Mouse (Mus musculus) heart, postnatal 0 days (tissue): Measurements from ENCODE around the gene Slc25a26. TPM values are rescaled to one million over a fixed set of nuclear protein-coding genes. Genes with fewer than 3 reads are reported as not detected.

Source experiments
- ATAC-seq: fragments of 200-750 bp; cut with Nextera tagmentation; 2 replicates; pipeline ENCODE4 v1.8.0; 2017; ENCODE audit warnings: low read depth, moderate number of reproducible peaks, moderate library complexity; ENCODE audit not compliant: insufficient read depth
- DNase-seq: peaks from one replicate; pipeline ENCODE4 v3.0.0-alpha.2; 2016; ENCODE audit warnings: low spot score
- H3K27ac ChIP-seq: fragments of 300-500 bp; sonication (generic); 2 replicates; pipeline ENCODE4 v1.5.1; 2014; ENCODE audit warnings: low read depth, mild to moderate bottlenecking
- H3K27me3 ChIP-seq: fragments of 300-500 bp; sonication (generic); 2 replicates; pipeline ENCODE4 v1.6.1; 2014; ENCODE audit warnings: low read length, mixed read lengths; ENCODE audit not compliant: control insufficient read depth, insufficient read depth
- H3K36me3 ChIP-seq: fragments of 300-500 bp; sonication (generic); replicated peaks from 2 replicates; pipeline ENCODE4 v1.6.1; 2014; ENCODE audit warnings: low read length, mixed read lengths; ENCODE audit not compliant: control insufficient read depth, insufficient read depth
- H3K4me1 ChIP-seq: fragments of 300-500 bp; sonication (generic); 2 replicates; pipeline ENCODE4 v1.6.1; 2014; ENCODE audit warnings: antibody characterized with exemption; ENCODE audit not compliant: control insufficient read depth, insufficient read depth
- H3K4me2 ChIP-seq: fragments of 300-500 bp; sonication (generic); 2 replicates; pipeline ENCODE4 v1.6.1; 2014; ENCODE audit warnings: low read depth, mild to moderate bottlenecking, low read length, moderate library complexity
- H3K4me3 ChIP-seq: fragments of 300-500 bp; sonication (generic); 2 replicates; pipeline ENCODE4 v1.5.1; 2014; ENCODE audit warnings: low read depth, low read length
- H3K9ac ChIP-seq: fragments of 300-500 bp; sonication (generic); replicated peaks from 2 replicates; pipeline ENCODE4 v1.6.1; 2014; ENCODE audit warnings: low read depth, low read length, mixed read lengths
- H3K9me3 ChIP-seq: fragments of 300-500 bp; sonication (generic); replicated peaks from 2 replicates; pipeline ENCODE4 v1.6.1; 2016; ENCODE audit warnings: low read length; ENCODE audit not compliant: control insufficient read depth
- CTCF ChIP-seq: IDR thresholded peaks from 2 replicates; pipeline ENCODE4 v1.5.1; 2016; ENCODE audit warnings: antibody characterized with exemption, control low read depth, low read depth
- EP300 ChIP-seq: IDR thresholded peaks from 2 replicates; pipeline ENCODE4 v1.6.1; 2016; ENCODE audit warnings: antibody characterized with exemption, low read depth
- WGBS: fragments of 180-500 bp; shearing (Covaris S2); extraction: QIAGEN DNeasy Blood & Tissue Kit; methylation state at CpG from one replicate; pipeline ENCODE4 v1.1.7; 2014; 5-methylcytosine and 5-hydroxymethylcytosine counted together
- polyA plus RNA-seq: library from polyadenylated mRNA; unstranded; fragments of >200 nt; fragmentation: Nextera tagmentation; extraction: Ambion mirVana; gene quantifications from 2 replicates; pipeline ENCODE4 v1.2.1, GENCODE M21; 2015
- total RNA-seq: library from RNA; depleted of rRNA; stranded (reverse); fragments of >200 nt; gene quantifications from 2 replicates; pipeline ENCODE4 v1.2.3, GENCODE M21; 2014; ENCODE audit warnings: low replicate concordance

The Slc25a26 gene
- total and polyA plus RNA-seq, 2 experiments from 2014 or later = 13.4 to 17.9 TPM

DNA sequence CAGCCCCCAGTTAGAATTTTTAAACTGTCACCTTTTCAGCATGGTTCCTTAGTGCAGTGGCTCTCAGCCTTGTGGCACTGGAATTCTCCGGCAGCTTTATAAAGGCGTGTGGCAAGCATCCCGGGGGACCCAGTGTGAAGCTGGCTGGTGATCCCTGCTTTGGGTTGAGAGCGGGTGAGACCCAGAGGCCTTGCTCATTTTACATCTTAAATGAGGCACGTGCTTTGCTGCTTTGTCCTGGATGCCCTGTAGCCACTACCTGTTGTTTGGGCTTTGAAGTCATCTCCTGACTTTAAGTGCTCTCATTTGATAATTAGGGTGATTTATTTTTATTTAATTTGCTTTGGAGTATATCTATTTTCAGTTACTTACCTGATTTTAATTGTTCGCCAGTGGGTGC, 7.8 kb downstream of the Slc25a26 start:
- Histone ChIP-seq H3K4me2 (no peak overlapping the region), H3K27me3 (no peaks in the 10 kb centered on the region), H3K36me3 (peaks cover 3% of the 10 kb centered on the region), H3K27ac (no peak overlapping the region), H3K9ac (no peak overlapping the region), H3K9me3 (no peaks in the 10 kb centered on the region), H3K4me3 (no peak overlapping the region), H3K4me1 (no peaks in the 10 kb centered on the region)
- TF ChIP-seq EP300 = no peak
- TF ChIP-seq CTCF = no peak
- DNase-seq (no peak), ATAC-seq (no peak)
- 80% methylated on average over 6 of the region's 6 CpGs for WGBS

DNA sequence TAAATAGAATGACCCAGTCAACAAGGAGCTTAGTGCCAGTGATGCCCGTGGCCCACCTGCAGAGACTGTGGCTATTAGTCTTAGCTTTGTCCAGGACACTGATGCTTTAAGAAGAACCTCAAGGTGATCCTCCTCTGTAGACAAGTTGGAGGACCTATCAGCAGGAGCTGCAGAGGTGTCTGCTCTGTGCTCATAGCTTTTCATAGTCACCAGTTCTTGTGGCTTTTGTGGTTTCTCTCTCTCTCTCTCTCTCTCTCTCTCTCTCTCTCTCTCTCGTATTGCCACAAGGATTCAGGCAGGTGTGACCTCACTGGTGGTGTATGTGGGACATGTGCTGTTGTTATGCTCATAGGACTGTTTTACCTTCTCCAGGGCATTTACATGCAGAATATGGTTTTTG, 8.7 kb downstream of the Slc25a26 start:
- Histone ChIP-seq H3K4me3 (no peak overlapping the region), H3K4me1 (no peaks in the 10 kb centered on the region), H3K36me3 (peaks cover 3% of the 10 kb centered on the region), H3K9me3 (no peaks in the 10 kb centered on the region), H3K27ac (no peak overlapping the region), H3K27me3 (no peaks in the 10 kb centered on the region), H3K4me2 (no peak overlapping the region), H3K9ac (no peak overlapping the region)
- no peak for ATAC-seq
- no peak for TF ChIP-seq EP300
- TF ChIP-seq CTCF = no peak
- DNase-seq = no peak
- WGBS = 60% methylated on average over 2 of the region's 2 CpGs

DNA sequence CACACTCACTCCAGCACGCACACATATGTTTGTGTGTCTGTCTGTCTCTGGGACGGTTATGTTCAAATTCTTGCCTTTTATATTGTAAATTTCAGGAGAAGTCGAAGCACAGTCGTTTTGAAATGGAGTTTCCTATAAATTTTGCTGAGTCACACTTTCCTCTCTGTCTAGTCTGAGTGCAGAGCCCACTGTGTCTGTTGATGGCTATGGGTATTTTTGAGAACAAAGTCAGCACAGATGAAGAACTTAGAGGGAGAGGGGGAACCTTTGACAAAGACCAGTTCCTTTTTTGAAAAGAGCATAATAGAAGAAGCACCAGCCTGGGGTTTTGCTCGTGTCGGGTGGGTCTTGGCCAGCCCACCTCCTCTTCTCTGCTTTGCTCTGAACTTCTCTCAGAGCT, 9.1 kb downstream of the Slc25a26 start:
- H3K9me3 ChIP-seq = no peaks in the 10 kb centered on the region
- H3K36me3 ChIP-seq = peaks cover 3% of the 10 kb centered on the region
- TF ChIP-seq EP300 = no peak
- TF ChIP-seq CTCF = no peak
- H3K9ac ChIP-seq = no peak overlapping the region
- H3K4me3 ChIP-seq = no peak overlapping the region
- 74% methylated on average over 6 of the region's 6 CpGs for WGBS
- no peaks in the 10 kb centered on the region for H3K4me1 ChIP-seq
- no peaks in the 10 kb centered on the region for H3K27me3 ChIP-seq
- no peak for ATAC-seq
- no peak overlapping the region for H3K27ac ChIP-seq
- no peak overlapping the region for H3K4me2 ChIP-seq
- DNase-seq = no peak

DNA sequence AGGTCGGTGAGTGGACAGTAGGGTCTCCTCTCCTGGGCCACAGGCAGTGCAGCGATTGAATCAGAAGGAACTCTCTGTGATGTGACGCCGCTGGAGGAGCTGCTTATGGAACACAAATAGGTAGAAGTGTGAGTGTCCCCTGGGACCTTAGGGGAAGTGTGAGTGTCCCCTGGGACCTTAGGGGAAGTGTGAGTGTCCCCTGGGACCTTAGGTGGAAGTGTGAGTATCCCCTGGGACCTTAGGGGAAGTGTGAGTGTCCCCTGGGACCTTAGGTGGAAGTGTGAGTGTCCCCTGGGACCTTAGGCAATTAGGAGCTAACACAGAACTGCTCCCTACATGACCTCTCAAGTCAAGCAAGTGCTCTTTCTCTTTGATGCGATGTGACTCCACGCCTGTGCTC, 18.0 kb downstream of the Slc25a26 start:
- no peaks in the 10 kb centered on the region for H3K4me1 ChIP-seq
- no peak overlapping the region for H3K4me3 ChIP-seq
- H3K4me2 ChIP-seq = no peak overlapping the region
- no peak overlapping the region for H3K27ac ChIP-seq
- no peaks in the 10 kb centered on the region for H3K27me3 ChIP-seq
- WGBS = 92% methylated on average over 6 of the region's 6 CpGs
- no peak for ATAC-seq
- no peak for DNase-seq
- 0 out of 2 replicates have a peak, but pooled peaks cover 4% of the 10 kb centered on the region for H3K36me3 ChIP-seq
- TF ChIP-seq EP300 (no peak), CTCF (no peak)
- H3K9ac ChIP-seq = no peak overlapping the region
- no peaks in the 10 kb centered on the region for H3K9me3 ChIP-seq

DNA sequence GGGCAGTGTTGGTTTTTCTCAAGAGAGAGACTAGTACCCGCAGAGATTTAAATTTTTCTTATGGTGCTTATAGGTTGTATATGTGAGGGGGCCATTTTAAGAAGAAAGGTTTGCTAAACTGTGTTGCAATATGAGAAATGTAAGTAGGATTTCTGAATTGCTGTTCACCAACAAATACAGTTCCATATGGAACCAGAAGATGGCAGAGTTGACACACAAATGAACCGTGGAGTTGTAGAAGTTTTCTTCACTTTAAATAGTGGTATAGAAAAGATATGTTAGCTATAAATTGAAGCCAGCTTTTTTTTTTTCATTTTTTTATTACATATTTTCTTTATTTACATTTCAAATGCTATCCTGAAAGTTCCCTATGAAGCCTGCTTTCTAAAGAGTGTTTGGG, 24.2 kb downstream of the Slc25a26 start:
- Histone ChIP-seq H3K27me3 (no peaks in the 10 kb centered on the region), H3K9me3 (no peaks in the 10 kb centered on the region), H3K4me1 (no peaks in the 10 kb centered on the region), H3K36me3 (no peaks in the 10 kb centered on the region), H3K4me3 (no peak overlapping the region), H3K9ac (no peak overlapping the region), H3K27ac (no peak overlapping the region), H3K4me2 (no peak overlapping the region)
- peak; percentile 25 for DNase-seq
- ATAC-seq = no peak
- 25% methylated on average over 2 of the region's 2 CpGs for WGBS
- TF ChIP-seq CTCF (peak; percentile 64), EP300 (no peak)

DNA sequence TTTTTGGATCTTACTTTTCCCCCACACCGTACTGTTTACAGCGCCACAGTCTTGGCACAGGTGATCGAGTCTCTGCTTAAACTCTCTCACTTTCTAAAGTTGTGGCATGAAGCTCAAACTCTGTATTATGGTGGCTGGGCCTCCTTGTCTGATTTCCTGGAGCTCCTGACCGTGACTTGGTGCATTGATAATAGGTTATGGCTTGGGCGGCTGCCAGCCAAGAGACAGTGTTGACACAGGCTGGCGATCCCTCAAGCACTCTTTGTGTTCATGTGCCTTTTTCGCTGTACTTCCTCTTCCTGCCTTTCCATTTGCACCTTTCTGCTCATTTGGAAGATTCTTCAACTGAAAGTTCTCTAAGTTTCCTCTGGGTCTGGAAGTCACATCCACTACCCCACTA, 30.6 kb downstream of the Slc25a26 start:
- Histone ChIP-seq H3K9ac (no peak overlapping the region), H3K27ac (no peak overlapping the region), H3K4me1 (no peaks in the 10 kb centered on the region), H3K9me3 (no peaks in the 10 kb centered on the region), H3K36me3 (peaks cover under 1% of the 10 kb centered on the region; the same call in 1 of the 2 replicates), H3K4me3 (no peak overlapping the region), H3K4me2 (no peak overlapping the region), H3K27me3 (no peaks in the 10 kb centered on the region)
- DNase-seq (no peak), ATAC-seq (no peak)
- no peak for TF ChIP-seq EP300
- no peak for TF ChIP-seq CTCF
- WGBS = 55% methylated on average over 7 of the region's 7 CpGs
